Mouse (Mus musculus) embryonic fibroblast, embryonic 13.5 days (primary cell): Measurements from ENCODE around the gene Fam189a1.

Experiments
- CTCF ChIP-seq: IDR thresholded peaks from 2 replicates; pipeline ENCODE4 v1.5.1; 2011; ENCODE audit warnings: mild to moderate bottlenecking, control low read depth, low read length, moderate library complexity, borderline replicate concordance; ENCODE audit not compliant: insufficient read depth
- POLR2A ChIP-seq: IDR thresholded peaks from 2 replicates; pipeline ENCODE4 v1.6.1; 2011; ENCODE audit warnings: low read depth, mild to moderate bottlenecking, control low read depth, low read length, moderate library complexity

DNA sequence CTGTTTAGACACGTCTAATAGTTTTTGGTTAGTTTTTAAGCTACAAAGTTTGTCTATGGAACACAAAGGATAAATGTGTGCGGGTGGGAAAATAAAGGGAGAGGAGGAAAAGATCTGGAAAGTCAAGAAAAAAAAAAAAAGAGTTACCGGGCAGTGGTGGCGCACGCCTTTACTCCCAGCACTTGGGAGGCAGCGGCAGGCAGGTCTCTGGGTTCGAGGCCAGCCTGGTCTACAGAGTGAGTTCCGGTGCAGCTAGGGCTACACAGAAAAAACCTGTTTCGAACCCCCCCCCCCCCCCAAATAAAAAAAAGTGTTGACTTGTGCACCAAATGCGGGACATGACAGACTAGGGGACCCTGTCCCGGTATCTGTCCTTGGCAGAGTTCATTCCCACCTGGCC, 283.1 kb downstream of the Fam189a1 start:
- TF ChIP-seq CTCF, result no peak
- TF ChIP-seq POLR2A, result no peak
